Mouse (Mus musculus): ENCODE measurements around the gene Peli1. TPM values are rescaled to one million over a fixed set of nuclear protein-coding genes. Genes with fewer than 3 reads are reported as not detected.

Gene Peli1
- polyA plus RNA-seq (2015; fragmentation: Nextera tagmentation; extraction: Ambion mirVana) = 11.5 and 11.7 TPM in 2 replicates

DNA sequence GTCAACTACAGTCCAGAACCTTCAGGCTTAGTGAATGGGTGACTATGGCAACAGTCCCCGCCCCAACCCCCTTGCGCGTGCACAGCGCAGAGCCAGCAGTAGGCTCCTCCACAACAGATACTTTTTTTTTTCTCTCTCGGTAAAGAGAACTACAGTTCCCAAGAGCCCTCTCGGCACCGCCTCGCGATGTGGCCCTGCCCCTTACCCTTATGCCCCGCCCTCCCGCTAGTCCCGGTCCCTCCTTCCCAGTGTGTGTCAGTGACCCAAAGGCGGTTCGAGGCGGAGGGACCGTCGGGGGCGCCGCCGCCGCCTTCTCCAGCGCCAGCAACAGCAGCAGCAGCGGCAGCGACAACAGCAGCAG lies at the start of gene Peli1:
Gene Peli1, plus strand, starts transcription at position 225 of the 361 bp plus-strand sequence.
- WGBS (ENCODE audit: insufficient replicate concordance) = under 1% methylated on average over 24 of the region's 24 CpGs
- peaks cover 10% of the 10 kb centered on the region; the same call in 1 of the 2 replicates for H3K27me3 ChIP-seq
- ATAC-seq (ENCODE audit: insufficient read depth) = peak; percentile 100
- peak within 1 kb of the TSS; percentile 96 for H3K27ac ChIP-seq (replicated peaks)
- H3K4me3 ChIP-seq (replicated peaks) = peak within 1 kb of the TSS; percentile 94
- H3K36me3 ChIP-seq (replicated peaks) = no peaks in the 10 kb centered on the region
- peak within 1 kb of the TSS; percentile 97 for H3K9ac ChIP-seq
- no peaks in the 10 kb centered on the region for H3K9me3 ChIP-seq (replicated peaks)
- H3K4me2 ChIP-seq = peak within 1 kb of the TSS; percentile 79
- H3K4me1 ChIP-seq (replicated peaks) = peaks cover 15% of the 10 kb centered on the region

DNA sequence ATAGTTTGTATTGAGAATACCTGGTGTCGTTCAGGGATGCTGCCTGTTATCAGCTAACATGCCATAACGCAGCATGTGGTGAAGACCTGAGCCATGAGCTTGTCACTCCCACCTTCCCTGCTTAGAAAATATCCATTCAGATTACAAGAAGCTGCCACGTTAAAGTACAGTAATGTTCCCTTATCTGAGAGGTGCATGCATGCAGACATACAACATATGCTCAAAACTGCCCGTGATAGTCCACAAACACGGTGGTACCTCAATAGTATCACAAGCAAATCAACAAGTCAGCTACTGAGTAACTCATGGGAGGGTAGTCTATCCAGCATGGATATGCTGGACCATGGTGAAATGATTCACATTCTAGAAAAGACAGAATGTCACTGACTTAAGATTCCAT lies 48.5 kb upstream of the Peli1 start:
- Histone ChIP-seq H3K9me3 (replicated peaks) (no peaks in the 10 kb centered on the region), H3K9ac (no peak overlapping the region), H3K36me3 (replicated peaks) (no peaks in the 10 kb centered on the region), H3K27ac (replicated peaks) (no peak overlapping the region), H3K27me3 (no peaks in the 10 kb centered on the region), H3K4me1 (replicated peaks) (no peaks in the 10 kb centered on the region; the same call in 1 of the 2 replicates), H3K4me3 (replicated peaks) (no peak overlapping the region), H3K4me2 (no peak overlapping the region)
- no peak for ATAC-seq (ENCODE audit: insufficient read depth)
- WGBS (ENCODE audit: insufficient replicate concordance) = 38% methylated on average over 5 of the region's 5 CpGs

DNA sequence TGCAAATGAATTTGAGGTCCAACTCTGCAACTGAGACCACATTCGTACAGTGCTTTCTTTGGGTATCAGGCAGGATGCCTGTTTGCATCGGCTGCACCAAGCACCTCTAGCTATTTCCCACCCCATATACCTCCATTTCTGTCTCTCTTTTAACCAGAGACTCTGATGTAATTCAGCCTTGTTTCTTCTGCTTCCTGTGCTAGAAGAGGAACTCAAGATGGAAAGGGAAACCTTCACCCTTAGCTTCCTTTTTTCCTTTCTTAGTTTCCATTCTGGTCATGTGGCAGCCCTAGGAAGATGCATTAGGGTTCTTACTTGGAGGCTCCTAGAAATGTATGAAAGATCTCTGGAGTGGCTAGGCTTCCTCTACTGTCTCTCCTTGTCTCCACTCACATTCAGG lies 44.9 kb upstream of the Peli1 start:
- Histone ChIP-seq H3K36me3 (replicated peaks) (no peaks in the 10 kb centered on the region), H3K4me1 (replicated peaks) (no peaks in the 10 kb centered on the region; the same call in 1 of the 2 replicates), H3K9ac (no peak overlapping the region), H3K4me3 (replicated peaks) (no peak overlapping the region), H3K9me3 (replicated peaks) (no peaks in the 10 kb centered on the region), H3K27ac (replicated peaks) (no peak overlapping the region), H3K27me3 (0 out of 2 replicates have a peak, but pooled peaks cover 4% of the 10 kb centered on the region), H3K4me2 (no peak overlapping the region)
- no peak for ATAC-seq (ENCODE audit: insufficient read depth)
- WGBS (ENCODE audit: insufficient replicate concordance) = 40% methylated on average over 2 of the region's 2 CpGs

GRCm38 (mm10) chr11:21047921-21048320 lies 43.2 kb upstream of the Peli1 start:
- no peak for ATAC-seq (ENCODE audit: insufficient read depth)

GRCm38 (mm10) chr11:21051716-21052115 lies 39.4 kb upstream of the Peli1 start:
- Histone ChIP-seq H3K4me1 (replicated peaks) (no peaks in the 10 kb centered on the region), H3K9ac (no peak overlapping the region), H3K36me3 (replicated peaks) (no peaks in the 10 kb centered on the region), H3K4me2 (no peak overlapping the region), H3K27ac (replicated peaks) (no peak overlapping the region), H3K4me3 (replicated peaks) (no peak overlapping the region), H3K9me3 (replicated peaks) (no peaks in the 10 kb centered on the region), H3K27me3 (0 out of 2 replicates have a peak, but pooled peaks cover 4% of the 10 kb centered on the region)
- 71% methylated on average over 9 of the region's 9 CpGs for WGBS (ENCODE audit: insufficient replicate concordance)
- ATAC-seq (ENCODE audit: insufficient read depth) = no peak

More at GRCm38 (mm10) chr11:21047921-21048320, 43.2 kb upstream of the Peli1 start:
- Histone ChIP-seq H3K36me3 (replicated peaks) (no peaks in the 10 kb centered on the region), H3K9me3 (replicated peaks) (no peaks in the 10 kb centered on the region), H3K4me2 (no peak overlapping the region), H3K9ac (no peak overlapping the region), H3K27ac (replicated peaks) (no peak overlapping the region), H3K27me3 (0 out of 2 replicates have a peak, but pooled peaks cover 4% of the 10 kb centered on the region), H3K4me3 (replicated peaks) (no peak overlapping the region), H3K4me1 (replicated peaks) (no peaks in the 10 kb centered on the region)
- WGBS (ENCODE audit: insufficient replicate concordance) = 52% methylated on average over 2 of the region's 2 CpGs

- no peak overlapping the region for H3K4me2 ChIP-seq
- H3K9me3 ChIP-seq (replicated peaks) = no peaks in the 10 kb centered on the region
- no peak overlapping the region for H3K27ac ChIP-seq (replicated peaks)
- no peak overlapping the region for H3K9ac ChIP-seq
- H3K27me3 ChIP-seq = 0 out of 2 replicates have a peak, but pooled peaks cover 4% of the 10 kb centered on the region
- no peaks in the 10 kb centered on the region for H3K36me3 ChIP-seq (replicated peaks)
- H3K4me1 ChIP-seq (replicated peaks) = no peaks in the 10 kb centered on the region
- ATAC-seq (ENCODE audit: insufficient read depth) = no peak
- no peak overlapping the region for H3K4me3 ChIP-seq (replicated peaks)
Measured at GRCm38 (mm10) chr11:21054587-21054986, 36.5 kb upstream of the Peli1 start.

- Histone ChIP-seq H3K4me3 (replicated peaks) (no peak overlapping the region), H3K27me3 (0 out of 2 replicates have a peak, but pooled peaks cover 2% of the 10 kb centered on the region), H3K9ac (no peak overlapping the region), H3K4me2 (no peak overlapping the region), H3K27ac (replicated peaks) (no peak overlapping the region), H3K9me3 (replicated peaks) (no peaks in the 10 kb centered on the region), H3K36me3 (replicated peaks) (no peaks in the 10 kb centered on the region), H3K4me1 (replicated peaks) (no peaks in the 10 kb centered on the region)
- WGBS (ENCODE audit: insufficient replicate concordance) = 76% methylated on average over 13 of the region's 13 CpGs
- no peak for ATAC-seq (ENCODE audit: insufficient read depth)
Measured at GRCm38 (mm10) chr11:21056109-21056850, 34.8 kb upstream of the Peli1 start.

DNA sequence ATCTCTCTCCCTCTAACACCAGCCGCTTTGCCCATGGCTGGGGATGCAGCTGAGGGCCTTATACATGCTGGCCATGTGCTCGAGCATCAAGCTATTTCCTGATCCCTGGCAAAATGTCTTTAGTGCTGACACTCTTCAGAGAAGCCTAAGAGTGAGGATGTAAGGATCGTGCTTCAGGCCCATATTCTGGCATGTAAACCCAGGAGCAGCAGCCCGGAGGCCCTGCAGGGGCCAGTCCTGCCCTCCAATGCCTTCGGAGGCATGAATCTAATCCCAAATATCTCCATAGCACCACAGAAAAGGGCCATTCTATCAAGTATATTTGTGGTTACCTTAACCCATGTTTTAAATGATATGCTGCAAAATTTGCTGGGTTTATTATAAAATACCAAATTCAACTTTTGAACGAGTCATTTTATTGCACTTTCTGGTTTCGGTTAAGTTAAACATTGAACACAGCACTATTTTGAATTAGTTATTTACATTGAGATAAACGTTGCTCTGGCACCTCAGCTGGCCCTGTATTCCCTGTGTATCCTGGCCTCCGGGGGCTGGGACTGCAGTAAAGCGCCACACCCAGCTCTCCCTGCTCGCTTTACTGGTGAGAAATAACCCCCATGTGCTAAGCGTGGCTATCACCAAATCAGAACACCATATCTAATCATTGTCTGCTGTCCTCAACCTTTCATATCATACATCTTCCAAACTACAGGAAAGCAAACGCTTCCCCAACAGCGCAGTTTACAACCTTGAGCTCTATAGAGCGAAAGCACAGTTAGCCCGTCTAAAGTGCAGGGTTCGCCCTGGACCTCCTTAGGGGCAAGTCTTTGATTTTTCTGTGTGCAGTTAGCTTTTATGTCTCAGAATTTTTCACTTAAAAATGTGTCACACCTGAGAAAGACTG lies 33.3 kb upstream of the Peli1 start:
- Histone ChIP-seq H3K4me2 (peak overlapping the region; percentile 34), H3K27ac (replicated peaks) (no peak overlapping the region), H3K36me3 (replicated peaks) (no peaks in the 10 kb centered on the region), H3K9me3 (replicated peaks) (no peaks in the 10 kb centered on the region), H3K27me3 (0 out of 2 replicates have a peak, but pooled peaks cover 2% of the 10 kb centered on the region), H3K4me3 (replicated peaks) (no peak overlapping the region), H3K4me1 (replicated peaks) (no peaks in the 10 kb centered on the region), H3K9ac (no peak overlapping the region)
- ATAC-seq (ENCODE audit: insufficient read depth) = no peak
- WGBS (ENCODE audit: insufficient replicate concordance) = 59% methylated on average over 17 of the region's 17 CpGs

GRCm38 (mm10) chr11:21058415-21058781 lies 32.7 kb upstream of the Peli1 start:
- H3K9ac ChIP-seq = no peak overlapping the region
- no peak overlapping the region for H3K4me3 ChIP-seq (replicated peaks)
- no peaks in the 10 kb centered on the region for H3K9me3 ChIP-seq (replicated peaks)
- 0 out of 2 replicates have a peak, but pooled peaks cover 2% of the 10 kb centered on the region for H3K27me3 ChIP-seq
- no peaks in the 10 kb centered on the region for H3K36me3 ChIP-seq (replicated peaks)
- 62% methylated on average over 5 of the region's 5 CpGs for WGBS (ENCODE audit: insufficient replicate concordance)
- H3K4me1 ChIP-seq (replicated peaks) = no peaks in the 10 kb centered on the region
- no peak overlapping the region for H3K27ac ChIP-seq (replicated peaks)
- ATAC-seq (ENCODE audit: insufficient read depth) = no peak
- H3K4me2 ChIP-seq = peak overlapping the region; percentile 34; the same call in 1 of the 2 replicates

GRCm38 (mm10) chr11:21060386-21061074 lies 30.6 kb upstream of the Peli1 start:
- H3K27ac ChIP-seq (replicated peaks) = no peak overlapping the region
- no peaks in the 10 kb centered on the region for H3K36me3 ChIP-seq (replicated peaks)
- H3K4me2 ChIP-seq = no peak overlapping the region
- H3K9ac ChIP-seq = no peak overlapping the region
- H3K9me3 ChIP-seq (replicated peaks) = no peaks in the 10 kb centered on the region
- H3K4me1 ChIP-seq (replicated peaks) = no peaks in the 10 kb centered on the region
- H3K27me3 ChIP-seq = 0 out of 2 replicates have a peak, but pooled peaks cover 2% of the 10 kb centered on the region
- no peak overlapping the region for H3K4me3 ChIP-seq (replicated peaks)
- ATAC-seq (ENCODE audit: insufficient read depth) = no peak
- 67% methylated on average over 7 of the region's 7 CpGs for whole genome bisulfite sequencing (ENCODE audit: insufficient replicate concordance)

- Histone ChIP-seq H3K4me2 (no peak overlapping the region), H3K9ac (no peak overlapping the region), H3K36me3 (replicated peaks) (no peaks in the 10 kb centered on the region), H3K4me1 (replicated peaks) (no peaks in the 10 kb centered on the region), H3K27me3 (0 out of 2 replicates have a peak, but pooled peaks cover 2% of the 10 kb centered on the region), H3K4me3 (replicated peaks) (no peak overlapping the region), H3K27ac (replicated peaks) (no peak overlapping the region), H3K9me3 (replicated peaks) (no peaks in the 10 kb centered on the region)
- no peak for ATAC-seq (ENCODE audit: insufficient read depth)
- WGBS (ENCODE audit: insufficient replicate concordance) = 56% methylated on average over 8 of the region's 8 CpGs
Measured at GRCm38 (mm10) chr11:21061075-21061403, 30.1 kb upstream of the Peli1 start.
